Mouse (Mus musculus): ENCODE results near the gene Atp2b4. TPM values are rescaled to one million over a fixed set of nuclear protein-coding genes. Genes with fewer than 3 reads are reported as not detected.
A peak's percentile ranks its signal among the peaks of the same experiment; 100 is the strongest.

The Atp2b4 gene
- polyA plus RNA-seq, 1 experiment from 2014 or later = 34.8 TPM

GRCm38 (mm10) chr1:133718786-133719185 lies 82.1 kb downstream of the Atp2b4 start:
- Histone ChIP-seq H3K9me3 (replicated peaks; ENCODE audit: control insufficient read depth, low read length) (no peaks in the 10 kb centered on the region), H3K4me1 (ENCODE audit: control insufficient read depth, low read depth, low read length) (no peaks in the 10 kb centered on the region), H3K27me3 (ENCODE audit: control insufficient read depth, insufficient read depth, low read depth, low read length) (no peaks in the 10 kb centered on the region), H3K4me3 (ENCODE audit: low read depth, low read length) (no peak overlapping the region), H3K27ac (ENCODE audit: low read length) (no peak overlapping the region), H3K9ac (ENCODE audit: low read depth, low read length) (no peak overlapping the region), H3K36me3 (ENCODE audit: control insufficient read depth, insufficient read depth) (peaks cover 61% of the 10 kb centered on the region), H3K4me2 (ENCODE audit: low read depth, low read length) (no peak overlapping the region)
- WGBS (ENCODE audit: insufficient replicate concordance) = 92% methylated on average over 8 of the region's 8 CpGs
- no peak for ATAC-seq (ENCODE audit: low read depth)

- Histone ChIP-seq H3K9me3 (replicated peaks; ENCODE audit: control insufficient read depth, low read length) (no peaks in the 10 kb centered on the region), H3K4me2 (ENCODE audit: low read depth, low read length) (no peak overlapping the region), H3K36me3 (ENCODE audit: control insufficient read depth, insufficient read depth) (peaks cover 64% of the 10 kb centered on the region), H3K27ac (ENCODE audit: low read length) (no peak overlapping the region), H3K4me1 (ENCODE audit: control insufficient read depth, low read depth, low read length) (no peaks in the 10 kb centered on the region; the same call in 1 of the 2 replicates), H3K27me3 (ENCODE audit: control insufficient read depth, insufficient read depth, low read depth, low read length) (no peaks in the 10 kb centered on the region), H3K4me3 (ENCODE audit: low read depth, low read length) (no peak overlapping the region), H3K9ac (ENCODE audit: low read depth, low read length) (no peak overlapping the region)
- no peak for ATAC-seq (ENCODE audit: low read depth)
- 90% methylated on average over 3 of the region's 3 CpGs for WGBS (ENCODE audit: insufficient replicate concordance)
Observed at GRCm38 (mm10) chr1:133718296-133718695, 82.5 kb downstream of the Atp2b4 start.

- WGBS (ENCODE audit: insufficient replicate concordance) = 22% methylated on average over 7 of the region's 7 CpGs
- Histone ChIP-seq H3K27me3 (ENCODE audit: control insufficient read depth, insufficient read depth, low read depth, low read length) (no peaks in the 10 kb centered on the region), H3K4me1 (ENCODE audit: control insufficient read depth, low read depth, low read length) (peaks cover 4% of the 10 kb centered on the region), H3K27ac (ENCODE audit: low read length) (no peak overlapping the region), H3K9ac (ENCODE audit: low read depth, low read length) (no peak overlapping the region), H3K9me3 (replicated peaks; ENCODE audit: control insufficient read depth, low read length) (no peaks in the 10 kb centered on the region), H3K4me3 (ENCODE audit: low read depth, low read length) (no peak overlapping the region), H3K4me2 (ENCODE audit: low read depth, low read length) (no peak overlapping the region), H3K36me3 (ENCODE audit: control insufficient read depth, insufficient read depth) (peaks cover 78% of the 10 kb centered on the region)
- no peak for ATAC-seq (ENCODE audit: low read depth)
Observed at GRCm38 (mm10) chr1:133716464-133716863, 84.4 kb downstream of the Atp2b4 start.

GRCm38 (mm10) chr1:133715191-133715590 lies 85.7 kb downstream of the Atp2b4 start:
- peaks cover 76% of the 10 kb centered on the region for H3K36me3 ChIP-seq (ENCODE audit: control insufficient read depth, insufficient read depth)
- H3K4me2 ChIP-seq (ENCODE audit: low read depth, low read length) = no peak overlapping the region
- H3K27me3 ChIP-seq (ENCODE audit: control insufficient read depth, insufficient read depth, low read depth, low read length) = no peaks in the 10 kb centered on the region
- ATAC-seq (ENCODE audit: low read depth) = no peak
- no peak overlapping the region for H3K27ac ChIP-seq (ENCODE audit: low read length)
- H3K4me1 ChIP-seq (ENCODE audit: control insufficient read depth, low read depth, low read length) = peaks cover 5% of the 10 kb centered on the region
- H3K9me3 ChIP-seq (replicated peaks; ENCODE audit: control insufficient read depth, low read length) = no peaks in the 10 kb centered on the region
- no peak overlapping the region for H3K9ac ChIP-seq (ENCODE audit: low read depth, low read length)
- H3K4me3 ChIP-seq (ENCODE audit: low read depth, low read length) = no peak overlapping the region
- WGBS (ENCODE audit: insufficient replicate concordance) = 83% methylated on average over 1 of the region's 1 CpGs

DNA sequence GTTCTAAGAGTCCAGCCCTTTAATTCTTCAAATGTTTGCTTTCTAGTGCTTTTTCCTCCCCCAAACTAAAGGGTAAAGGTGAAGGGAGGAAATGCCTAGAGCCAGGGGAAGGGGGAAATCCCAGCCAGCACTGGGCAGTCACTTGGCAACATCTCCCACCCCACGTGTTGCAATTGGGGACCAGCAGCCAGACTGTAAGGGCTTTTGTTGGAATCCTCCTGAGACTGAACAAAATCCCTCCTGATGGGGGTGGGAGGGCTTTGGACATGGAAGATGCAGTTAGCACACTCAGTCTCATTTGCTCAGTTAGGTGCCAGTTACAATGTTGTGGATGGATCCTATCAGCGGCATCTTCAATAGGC lies 87.9 kb downstream of the Atp2b4 start:
- Histone ChIP-seq H3K4me1 (ENCODE audit: control insufficient read depth, low read depth, low read length) (peaks cover 5% of the 10 kb centered on the region), H3K9me3 (replicated peaks; ENCODE audit: control insufficient read depth, low read length) (no peaks in the 10 kb centered on the region), H3K4me3 (ENCODE audit: low read depth, low read length) (no peak overlapping the region), H3K27me3 (ENCODE audit: control insufficient read depth, insufficient read depth, low read depth, low read length) (no peaks in the 10 kb centered on the region), H3K36me3 (ENCODE audit: control insufficient read depth, insufficient read depth) (peaks cover 76% of the 10 kb centered on the region), H3K9ac (ENCODE audit: low read depth, low read length) (no peak overlapping the region), H3K4me2 (ENCODE audit: low read depth, low read length) (no peak overlapping the region), H3K27ac (ENCODE audit: low read length) (no peak overlapping the region)
- ATAC-seq (ENCODE audit: low read depth) = peak; percentile 65
- WGBS (ENCODE audit: insufficient replicate concordance) = 74% methylated on average over 2 of the region's 2 CpGs

DNA sequence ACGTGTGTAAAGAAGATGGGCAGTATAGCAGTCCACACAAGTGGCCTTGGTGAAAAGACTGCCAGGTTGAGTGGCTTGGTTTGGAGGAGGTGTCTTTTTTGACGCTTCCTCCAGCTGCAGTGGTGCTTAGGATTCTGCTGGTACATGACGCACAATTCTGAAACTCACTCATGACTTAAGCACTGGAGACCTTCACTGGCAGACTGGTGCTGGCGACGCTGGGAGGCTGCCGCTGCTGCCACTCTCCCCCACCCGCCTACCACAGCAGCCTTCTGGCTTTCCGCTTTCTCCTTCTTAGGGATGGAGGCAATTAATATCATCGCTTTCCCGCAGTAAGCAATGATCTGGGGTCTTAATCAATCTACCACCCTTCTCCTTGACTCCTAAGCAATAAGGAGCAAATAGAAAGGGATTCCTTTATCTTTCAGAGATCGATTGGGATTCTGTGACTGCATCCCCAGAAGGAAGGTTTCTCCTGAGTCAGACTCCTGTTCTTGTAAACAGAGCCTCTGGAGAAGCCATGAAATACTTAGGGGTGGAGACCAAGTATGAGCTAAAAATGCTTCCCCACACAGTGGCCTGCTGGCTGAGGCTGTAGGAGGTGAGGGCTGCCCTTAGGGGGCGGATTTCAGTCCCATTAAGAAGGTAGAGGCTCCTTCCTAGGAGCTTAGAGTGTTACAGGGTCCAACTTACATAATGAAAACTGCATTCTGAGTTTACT lies 88.4 kb downstream of the Atp2b4 start:
- ATAC-seq (ENCODE audit: low read depth) = no peak
- 81% methylated on average over 12 of the region's 12 CpGs for WGBS (ENCODE audit: insufficient replicate concordance)
- Histone ChIP-seq H3K27me3 (ENCODE audit: control insufficient read depth, insufficient read depth, low read depth, low read length) (no peaks in the 10 kb centered on the region), H3K27ac (ENCODE audit: low read length) (peak overlapping the region; percentile 43), H3K4me1 (ENCODE audit: control insufficient read depth, low read depth, low read length) (peaks cover 9% of the 10 kb centered on the region), H3K36me3 (ENCODE audit: control insufficient read depth, insufficient read depth) (peaks cover 76% of the 10 kb centered on the region), H3K9ac (ENCODE audit: low read depth, low read length) (no peak overlapping the region), H3K4me3 (ENCODE audit: low read depth, low read length) (no peak overlapping the region), H3K9me3 (replicated peaks; ENCODE audit: control insufficient read depth, low read length) (no peaks in the 10 kb centered on the region), H3K4me2 (ENCODE audit: low read depth, low read length) (no peak overlapping the region)

GRCm38 (mm10) chr1:133711376-133711775 lies 89.5 kb downstream of the Atp2b4 start:
- Histone ChIP-seq H3K27ac (ENCODE audit: low read length) (no peak overlapping the region), H3K36me3 (ENCODE audit: control insufficient read depth, insufficient read depth) (peaks cover 79% of the 10 kb centered on the region), H3K27me3 (ENCODE audit: control insufficient read depth, insufficient read depth, low read depth, low read length) (no peaks in the 10 kb centered on the region), H3K4me3 (ENCODE audit: low read depth, low read length) (no peak overlapping the region), H3K4me2 (ENCODE audit: low read depth, low read length) (no peak overlapping the region), H3K9ac (ENCODE audit: low read depth, low read length) (no peak overlapping the region), H3K9me3 (replicated peaks; ENCODE audit: control insufficient read depth, low read length) (no peaks in the 10 kb centered on the region), H3K4me1 (ENCODE audit: control insufficient read depth, low read depth, low read length) (peaks cover 12% of the 10 kb centered on the region)
- 80% methylated on average over 6 of the region's 6 CpGs for WGBS (ENCODE audit: insufficient replicate concordance)
- no peak for ATAC-seq (ENCODE audit: low read depth)

GRCm38 (mm10) chr1:133710895-133711294 lies 89.9 kb downstream of the Atp2b4 start:
- H3K27ac ChIP-seq (ENCODE audit: low read length) = no peak overlapping the region; the same call in 1 of the 2 replicates
- peaks cover 82% of the 10 kb centered on the region for H3K36me3 ChIP-seq (ENCODE audit: control insufficient read depth, insufficient read depth)
- H3K4me2 ChIP-seq (ENCODE audit: low read depth, low read length) = no peak overlapping the region
- no peaks in the 10 kb centered on the region for H3K27me3 ChIP-seq (ENCODE audit: control insufficient read depth, insufficient read depth, low read depth, low read length)
- no peak for ATAC-seq (ENCODE audit: low read depth)
- peaks cover 12% of the 10 kb centered on the region for H3K4me1 ChIP-seq (ENCODE audit: control insufficient read depth, low read depth, low read length)
- no peak overlapping the region for H3K9ac ChIP-seq (ENCODE audit: low read depth, low read length)
- no peaks in the 10 kb centered on the region for H3K9me3 ChIP-seq (replicated peaks; ENCODE audit: control insufficient read depth, low read length)
- H3K4me3 ChIP-seq (ENCODE audit: low read depth, low read length) = no peak overlapping the region
- WGBS (ENCODE audit: insufficient replicate concordance) = 63% methylated on average over 6 of the region's 6 CpGs

- 84% methylated on average over 3 of the region's 3 CpGs for WGBS (ENCODE audit: insufficient replicate concordance)
- no peaks in the 10 kb centered on the region for H3K9me3 ChIP-seq (replicated peaks; ENCODE audit: control insufficient read depth, low read length)
- H3K36me3 ChIP-seq (ENCODE audit: control insufficient read depth, insufficient read depth) = peaks cover 78% of the 10 kb centered on the region
- no peak overlapping the region for H3K9ac ChIP-seq (ENCODE audit: low read depth, low read length)
- no peak overlapping the region for H3K27ac ChIP-seq (ENCODE audit: low read length)
- no peak overlapping the region for H3K4me3 ChIP-seq (ENCODE audit: low read depth, low read length)
- H3K4me2 ChIP-seq (ENCODE audit: low read depth, low read length) = no peak overlapping the region
- no peaks in the 10 kb centered on the region for H3K27me3 ChIP-seq (ENCODE audit: control insufficient read depth, insufficient read depth, low read depth, low read length)
- H3K4me1 ChIP-seq (ENCODE audit: control insufficient read depth, low read depth, low read length) = peaks cover 12% of the 10 kb centered on the region
- no peak for ATAC-seq (ENCODE audit: low read depth)
Observed at GRCm38 (mm10) chr1:133709292-133709691, 91.5 kb downstream of the Atp2b4 start.

Measured in liver, embryonic 16.5 days (tissue).